Mouse (Mus musculus) thymus, postnatal 14 days (tissue): ENCODE data around the gene Rnls.

Experiments
- DNase-seq: peaks from one replicate; pipeline ENCODE4 v3.0.0; 2021

Gene Rnls

DNA sequence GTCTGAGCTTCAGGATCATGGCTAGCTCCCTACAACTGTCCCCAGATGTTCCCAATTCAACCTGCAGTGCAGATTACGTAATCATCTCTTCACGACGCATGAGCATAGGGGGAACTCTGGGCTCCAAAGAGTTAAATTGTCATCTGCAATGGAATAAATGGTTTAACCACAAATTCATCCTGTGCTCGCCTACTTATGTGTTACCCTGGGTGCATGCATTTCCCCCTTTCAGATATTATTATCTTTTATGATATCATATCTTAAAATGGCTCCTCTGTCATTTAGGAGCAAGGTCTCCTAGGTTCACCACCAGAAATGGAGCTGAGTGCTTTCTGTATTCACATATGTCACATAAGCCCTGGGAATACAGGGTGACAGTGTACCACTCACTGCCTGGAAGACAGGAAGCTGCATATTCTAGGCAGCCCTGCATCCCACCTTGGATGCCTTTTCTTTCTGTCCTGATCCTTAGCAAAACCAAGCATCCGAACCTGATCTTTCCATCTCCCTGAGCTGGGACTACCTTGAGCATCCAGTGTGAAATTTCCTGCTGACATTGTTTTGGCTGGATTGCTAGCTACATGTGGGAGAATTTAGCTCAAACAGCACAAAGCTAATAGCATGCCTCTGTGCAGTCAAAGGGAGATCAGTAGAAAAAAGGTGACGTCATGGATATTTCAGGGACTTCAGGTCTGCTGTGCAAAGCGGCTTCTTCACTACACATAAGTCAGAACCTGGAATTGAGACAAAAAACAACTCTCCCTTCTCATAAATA is 289.9 kb downstream of the Rnls start:
- no peak for DNase-seq

DNA sequence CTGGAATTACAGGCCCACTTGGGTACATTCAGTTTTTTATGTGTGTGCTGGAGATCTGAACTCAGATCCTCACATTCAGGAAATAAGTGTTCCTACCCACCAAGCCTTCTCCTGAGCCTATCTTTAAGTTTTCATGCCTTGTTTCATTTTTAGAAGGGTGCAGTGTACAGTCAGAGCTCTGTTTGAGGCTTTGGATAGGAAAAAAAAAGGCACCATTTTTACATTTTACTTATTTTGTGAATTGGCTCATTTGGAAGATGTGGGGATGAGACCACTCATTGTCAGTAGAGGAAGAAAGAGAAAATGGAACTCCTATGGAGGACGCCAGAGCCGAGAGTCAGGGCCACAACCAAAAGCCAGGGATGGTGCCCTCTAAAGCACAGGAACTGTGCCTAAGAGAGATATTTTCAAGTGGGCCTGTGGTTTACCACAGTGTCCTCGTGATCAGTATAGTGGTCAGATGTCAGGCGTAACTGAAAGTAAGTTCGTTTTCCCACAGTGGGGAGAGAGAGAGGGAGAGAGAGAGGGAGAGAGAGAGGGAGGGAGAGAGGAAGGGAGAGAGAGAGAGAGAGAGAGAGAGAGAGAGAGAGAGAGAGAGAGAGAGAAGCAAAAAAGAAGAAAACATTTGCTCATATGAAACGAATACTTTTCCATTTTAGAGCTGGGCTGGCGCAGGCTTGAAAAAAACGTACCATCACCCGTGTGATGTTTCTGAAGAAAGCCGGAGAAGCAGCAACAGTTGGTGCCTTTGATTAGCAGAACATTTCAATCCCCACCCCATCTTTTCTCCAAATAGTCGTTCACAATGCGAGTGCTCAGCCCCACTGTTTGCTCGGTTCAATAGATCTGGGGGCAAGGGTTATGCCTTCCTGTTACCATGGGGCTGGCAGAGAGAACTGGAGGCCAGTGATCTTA is 290.7 kb downstream of the Rnls start:
- peak; percentile 60 for DNase-seq

DNA sequence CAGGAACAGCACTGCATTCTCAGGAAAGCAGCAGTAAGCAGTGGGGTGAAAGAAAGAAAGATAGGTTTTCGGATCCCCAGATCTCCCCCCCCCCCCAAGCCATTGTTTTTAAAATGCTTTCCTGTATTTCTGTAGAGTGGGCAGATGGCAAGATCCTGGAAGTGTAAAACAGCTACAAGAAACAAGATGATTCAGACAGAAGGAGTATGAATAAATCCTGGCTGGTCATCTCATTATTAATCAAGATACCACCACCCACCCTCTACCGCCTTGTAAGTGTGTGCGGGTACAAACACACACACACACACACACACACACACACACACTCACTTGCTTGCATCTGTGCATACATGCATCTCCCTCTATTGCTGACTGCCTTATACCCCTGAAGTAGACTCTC is 291.5 kb downstream of the Rnls start:
- DNase-seq = peak; percentile 23

DNA sequence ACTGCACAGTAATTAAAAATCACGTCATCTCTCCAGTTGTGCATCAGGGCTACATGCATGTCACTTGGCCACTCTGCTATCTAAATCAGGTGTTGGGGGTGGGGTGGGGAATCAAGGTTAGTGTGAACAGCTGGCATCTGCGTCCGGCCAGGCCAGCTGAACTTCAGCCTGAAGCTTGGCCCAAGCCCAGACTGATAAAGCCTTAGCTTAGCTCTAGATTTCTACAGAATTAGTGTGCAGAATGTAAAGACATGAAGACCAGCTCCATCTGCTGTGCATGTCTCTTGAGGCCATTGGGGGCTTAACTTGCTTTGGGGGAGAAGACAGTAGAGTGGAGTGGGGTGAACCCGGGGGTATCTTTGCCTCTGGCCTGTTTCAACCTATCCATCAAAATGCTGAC is 292.1 kb downstream of the Rnls start:
- DNase-seq = peak; percentile 22

DNA sequence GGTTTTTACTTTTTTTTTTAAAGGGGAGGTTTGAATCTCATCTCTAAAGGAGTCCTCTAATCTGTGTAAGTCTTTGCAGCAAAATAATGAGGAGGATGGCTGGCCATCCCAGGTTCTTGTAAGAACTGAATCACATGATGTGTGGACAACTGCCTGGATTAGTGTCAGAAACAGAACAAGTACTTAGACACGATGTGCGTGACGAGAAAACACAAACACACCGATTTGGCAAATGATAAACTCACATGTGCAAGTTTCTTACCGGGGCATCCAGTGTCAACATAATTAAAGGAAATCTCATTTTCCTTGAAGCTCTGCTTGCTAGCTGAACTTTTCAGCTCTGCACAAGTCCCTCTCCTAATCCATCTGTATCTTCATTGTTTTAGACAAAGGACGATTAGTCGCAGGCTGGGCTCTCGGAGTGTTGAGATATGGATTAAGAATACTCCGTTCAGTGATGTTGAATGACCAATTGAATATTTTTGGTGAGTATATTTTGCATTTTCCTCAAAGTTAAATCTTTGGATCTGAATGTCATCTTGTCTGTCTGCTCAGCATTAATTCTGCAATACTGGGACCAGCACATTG is 292.8 kb downstream of the Rnls start:
- DNase-seq = no peak

DNA sequence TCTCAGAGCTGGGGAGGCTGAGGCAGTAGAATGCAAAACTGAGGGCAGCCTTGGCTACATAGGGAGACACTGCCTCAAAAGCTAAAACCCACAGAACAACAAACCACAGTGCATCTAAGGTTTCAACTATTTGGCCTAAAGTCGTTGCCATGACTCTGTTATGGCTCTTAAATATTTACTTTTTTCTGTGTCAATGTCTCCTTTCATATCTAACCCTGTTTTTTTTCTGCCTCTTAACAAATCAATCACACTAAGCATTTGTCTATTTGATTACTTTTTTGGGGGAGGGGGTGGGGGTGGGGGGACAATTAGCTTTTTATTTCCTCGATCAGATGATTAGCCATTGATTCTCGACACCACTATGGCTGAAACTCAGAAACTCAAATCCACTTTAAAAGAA is 294.4 kb downstream of the Rnls start:
- no peak for DNase-seq

DNA sequence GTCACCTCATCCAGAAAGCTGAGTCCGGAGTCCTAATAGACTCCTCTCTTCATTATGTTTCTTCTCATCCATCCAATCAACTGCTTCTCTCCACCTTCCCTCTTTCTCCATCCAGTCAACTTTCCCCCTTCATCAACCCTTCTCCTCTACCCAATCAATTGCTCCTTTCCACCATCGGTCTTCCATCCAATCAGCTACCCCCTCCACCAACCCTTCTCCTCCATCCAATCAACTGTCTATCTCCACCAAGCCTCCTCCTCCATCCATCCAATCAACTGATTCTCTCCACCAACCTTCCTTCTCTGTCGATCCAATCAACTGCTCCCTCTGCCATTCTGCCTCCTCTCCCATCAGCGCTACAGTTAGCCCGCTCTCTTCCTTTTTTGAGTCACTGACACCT is 295.5 kb downstream of the Rnls start:
- DNase-seq = no peak

DNA sequence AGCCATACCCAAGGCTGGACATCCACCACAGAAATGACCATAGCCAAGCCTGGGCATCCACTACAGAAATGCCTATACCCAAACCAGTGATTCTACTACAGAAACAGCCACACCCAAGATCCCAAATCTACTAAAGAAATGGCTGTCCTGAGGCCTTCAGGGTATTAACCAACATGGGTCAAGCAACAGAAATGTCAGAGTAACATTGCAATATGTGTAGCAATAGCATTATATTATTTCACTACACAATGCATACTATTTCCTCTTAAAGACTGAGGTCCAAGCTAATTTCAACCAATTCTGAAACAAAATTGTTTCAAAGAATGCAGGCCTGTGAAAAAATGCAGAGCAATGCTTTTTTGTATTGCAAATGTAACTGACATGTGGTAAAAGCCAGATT is 299.5 kb downstream of the Rnls start:
- no peak for DNase-seq

DNA sequence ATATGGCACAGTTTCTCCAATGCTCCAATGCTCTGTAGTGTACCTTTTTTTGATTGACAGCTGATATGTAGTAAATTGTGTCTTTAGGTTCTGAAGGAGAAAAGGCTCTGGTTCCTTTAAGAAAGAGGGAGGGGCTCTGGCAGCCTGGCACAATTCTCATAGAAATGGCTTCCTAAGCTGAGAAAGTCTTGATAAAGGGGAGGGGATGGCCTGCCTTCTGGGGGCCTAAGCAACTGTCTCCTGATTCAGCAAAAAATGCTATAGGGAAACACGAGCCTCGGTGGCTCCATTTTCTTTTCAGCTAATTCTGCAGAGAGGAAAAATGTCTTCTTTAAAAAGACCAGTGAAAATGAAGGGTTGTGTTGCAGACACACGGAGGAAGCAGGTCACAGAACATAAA is 300.8 kb downstream of the Rnls start:
- DNase-seq = no peak

DNA sequence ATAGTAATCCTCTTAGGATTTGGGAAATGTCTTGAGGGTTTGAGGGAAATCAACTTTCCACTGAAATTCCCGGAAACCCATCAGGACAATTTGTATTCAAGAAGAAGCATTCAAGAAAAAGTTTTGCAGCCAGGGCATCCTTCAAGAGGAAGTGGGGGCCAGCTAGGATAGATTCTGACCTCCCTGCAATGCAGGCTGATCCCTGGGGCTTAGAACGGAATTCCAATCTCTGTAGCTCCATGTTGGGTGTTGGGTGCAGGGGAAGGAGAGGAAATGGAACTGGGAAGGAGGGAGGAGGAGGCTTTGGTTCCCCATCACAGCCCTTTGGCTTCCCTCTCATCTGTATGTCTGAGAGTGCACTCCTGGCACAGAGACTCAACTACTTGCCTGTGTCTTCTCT is 303.2 kb downstream of the Rnls start:
- no peak for DNase-seq

DNA sequence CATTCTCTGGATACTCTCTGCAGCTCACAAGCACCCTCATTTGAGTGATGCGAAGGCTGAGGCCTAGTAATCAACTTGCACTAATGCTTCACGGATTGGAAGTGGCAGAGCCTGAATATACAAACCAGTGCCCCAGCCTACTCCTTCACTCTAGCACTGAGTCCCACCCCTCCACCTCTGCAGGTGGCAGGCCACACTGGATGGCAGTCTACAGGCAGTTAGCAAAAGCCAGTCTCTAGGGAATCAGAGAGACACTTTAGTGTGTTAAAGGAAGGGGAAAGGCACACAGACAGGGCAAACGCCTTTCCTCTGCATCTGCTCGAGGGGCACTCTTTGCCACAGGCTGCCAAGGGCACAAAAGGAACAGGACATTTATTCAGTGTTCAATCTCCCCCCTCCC is 304.1 kb downstream of the Rnls start:
- peak; percentile 36 for DNase-seq
